Mouse (Mus musculus): ENCODE results near the gene Gprasp2. TPM values are rescaled to one million over a fixed set of nuclear protein-coding genes. Genes with fewer than 3 reads are reported as not detected.

Gprasp2 gene
- total RNA-seq (2023): 1 to 10 TPM in 1 of 2 experiments, not detected in 1; 1.4 TPM

GRCm38 (mm10) chrX:135838521-135839360, at the start of gene Gprasp2:
Gprasp2 (plus strand) TSS chrX:135839034.

GRCm38 (mm10) chrX:135797212-135797644, 41.6 kb upstream of the Gprasp2 start, which contains the start of gene Bhlhb9:
Bhlhb9 (plus strand) TSS chrX:135797594.

Other genes starting within 250 kb of the Gprasp2 start
- gene Nxf7, start 240.3 kb upstream of the Gprasp2 start, total RNA-seq (2023): not detected
- gene Prame, start 211.3 kb upstream of the Gprasp2 start, total RNA-seq (2023): not detected
- gene Tcp11x2, start 145.2 kb upstream of the Gprasp2 start, total RNA-seq (2023): 1 to 10 TPM in 1 of 2 experiments, not detected in 1; 1.7 TPM
- gene Tmsb15a, start 113.8 kb upstream of the Gprasp2 start, total RNA-seq (2023): not detected
- 10 to 100 TPM; 12.2 to 12.4 TPM for gene Armcx5, start 96.3 kb upstream of the Gprasp2 start, total RNA-seq (2023)
- 10 to 100 TPM; 15.6 to 20.6 TPM for gene Gprasp1, start 96.3 kb upstream of the Gprasp2 start, total RNA-seq (2023)
- 1 to 10 TPM; 2.3 to 3.6 TPM for gene Bhlhb9, start 41.4 kb upstream of the Gprasp2 start, total RNA-seq (2023)
- not detected for gene Arxes2, start 154.8 kb downstream of the Gprasp2 start, total RNA-seq (2023)
- not detected for gene Arxes1, start 194.3 kb downstream of the Gprasp2 start, total RNA-seq (2023)
- not detected for gene Bex2, start 229.2 kb downstream of the Gprasp2 start, total RNA-seq (2023)
- gene Nxf3, start 246.2 kb downstream of the Gprasp2 start, total RNA-seq (2023): not detected

Data from neutrophil, adult 59 days (primary cell).